Mouse (Mus musculus) MEL (cell line): ENCODE data around the gene Msi2. TPM values are rescaled to one million over a fixed set of nuclear protein-coding genes. Genes with fewer than 3 reads are reported as not detected.

Experiments used
- DNase-seq: peaks from one replicate; pipeline ENCODE4 v3.0.0; 2011; ENCODE audit warnings: low read depth, low spot score
- H3K27ac ChIP-seq: 2 replicates; pipeline ENCODE4 v1.5.1; 2012; ENCODE audit warnings: low read depth, mild to moderate bottlenecking, control low read depth, low read length, moderate library complexity; ENCODE audit not compliant: control insufficient read depth
- H3K27me3 ChIP-seq, 2 experiments: fragments of 150-350 bp in 1 of 2; sonication (generic) in 1 of 2; 2 replicates each; pipeline ENCODE4 v1.6.1; 2012; ENCODE audit warnings: low read length in 2 of 2, mild to moderate bottlenecking in 2 of 2, improper control_type of control experiment in 1 of 2, moderate library complexity in 1 of 2; ENCODE audit not compliant: insufficient read depth in 2 of 2, control insufficient read depth in 1 of 2
- H3K36me3 ChIP-seq, 2 experiments: 2 replicates each; pipeline ENCODE4 v1.6.1; 2012 to 2014; ENCODE audit warnings: low read length in 2 of 2, improper control_type of control experiment in 1 of 2, inconsistent platforms in 1 of 2, mild to moderate bottlenecking in 1 of 2; ENCODE audit not compliant: insufficient read depth in 2 of 2, control insufficient read depth in 1 of 2
- H3K4me1 ChIP-seq, 2 experiments: fragments of 150-350 bp in 1 of 2; sonication (generic) in 1 of 2; 2 replicates each; pipeline ENCODE4 v1.6.1; 2012; ENCODE audit warnings: low read length in 2 of 2, improper control_type of control experiment in 1 of 2, mild to moderate bottlenecking in 1 of 2; ENCODE audit not compliant: insufficient read depth in 2 of 2, control insufficient read depth in 1 of 2
- H3K4me3 ChIP-seq, 2 experiments: fragments of 150-350 bp in 1 of 2; sonication (generic) in 1 of 2; 2 replicates each; pipeline ENCODE4 v1.5.1; 2012; ENCODE audit warnings: low read depth in 2 of 2, low read length in 2 of 2, mild to moderate bottlenecking in 2 of 2, moderate library complexity in 2 of 2, control low read depth in 1 of 2, improper control_type of control experiment in 1 of 2; ENCODE audit not compliant: control insufficient read depth in 1 of 2, insufficient read depth in 1 of 2
- H3K79me2 ChIP-seq: 2 replicates; pipeline ENCODE4 v1.6.1; 2012; ENCODE audit warnings: mild to moderate bottlenecking, low read length, moderate library complexity; ENCODE audit not compliant: control insufficient read depth, poor library complexity, insufficient read depth
- H3K9ac ChIP-seq: 2 replicates; pipeline ENCODE4 v1.6.1; 2012; ENCODE audit warnings: low read depth, mild to moderate bottlenecking, control low read depth, low read length, moderate library complexity; ENCODE audit not compliant: control insufficient read depth, poor library complexity, severe bottlenecking
- H3K9me3 ChIP-seq: fragments of 150-350 bp; sonication (generic); replicated peaks from 2 replicates; pipeline ENCODE4 v1.6.1; 2012; ENCODE audit warnings: mild to moderate bottlenecking, low read length, improper control_type of control experiment, moderate library complexity; ENCODE audit not compliant: insufficient read depth
- BHLHE40 ChIP-seq: IDR thresholded peaks from 2 replicates; pipeline ENCODE4 v1.6.1; 2012; ENCODE audit warnings: low read depth, mild to moderate bottlenecking, inconsistent platforms, low read length, improper control_type of control experiment, borderline replicate concordance
- CHD2 ChIP-seq: IDR thresholded peaks from 2 replicates; pipeline ENCODE4 v1.6.1; 2011; ENCODE audit warnings: low read length, improper control_type of control experiment
- E2F4 ChIP-seq: IDR thresholded peaks from 2 replicates; pipeline ENCODE4 v1.6.1; 2011; ENCODE audit warnings: low read depth, low read length, improper control_type of control experiment, borderline replicate concordance
- ELF1 ChIP-seq: IDR thresholded peaks from 2 replicates; pipeline ENCODE4 v1.6.1; 2014; ENCODE audit warnings: low read depth, mild to moderate bottlenecking, inconsistent platforms, low read length, improper control_type of control experiment, moderate library complexity
- ETS1 ChIP-seq: IDR thresholded peaks from 2 replicates; pipeline ENCODE4 v1.6.1; 2012; ENCODE audit warnings: low read depth, mild to moderate bottlenecking, inconsistent platforms, low read length, improper control_type of control experiment, moderate library complexity
- GABPA ChIP-seq: IDR thresholded peaks from 2 replicates; pipeline ENCODE4 v1.6.1; 2012; ENCODE audit warnings: low read depth, mild to moderate bottlenecking, inconsistent platforms, low read length, improper control_type of control experiment, moderate library complexity
- HCFC1 ChIP-seq: IDR thresholded peaks from 2 replicates; pipeline ENCODE4 v1.6.1; 2012; ENCODE audit warnings: low read depth, mild to moderate bottlenecking, inconsistent platforms, low read length, improper control_type of control experiment, moderate library complexity
- MAFK ChIP-seq: IDR thresholded peaks from 2 replicates; pipeline ENCODE4 v1.6.1; 2011; ENCODE audit warnings: low read depth, mild to moderate bottlenecking, low read length, improper control_type of control experiment, borderline replicate concordance
- MAZ ChIP-seq: IDR thresholded peaks from 2 replicates; pipeline ENCODE4 v1.6.1; 2012; ENCODE audit warnings: low read depth, mild to moderate bottlenecking, inconsistent platforms, low read length, improper control_type of control experiment
- MEF2A ChIP-seq: IDR thresholded peaks from 2 replicates; pipeline ENCODE4 v1.6.1; 2014; ENCODE audit warnings: low read depth, mild to moderate bottlenecking, inconsistent platforms, low read length, improper control_type of control experiment; ENCODE audit not compliant: poor library complexity, insufficient replicate concordance, severe bottlenecking; ENCODE audit errors: extremely low read depth
- MYC ChIP-seq: IDR thresholded peaks from 2 replicates; pipeline ENCODE4 v1.6.1; 2011; ENCODE audit warnings: low read depth, mild to moderate bottlenecking, low read length, improper control_type of control experiment, moderate library complexity
- NELFE ChIP-seq: IDR thresholded peaks from 2 replicates; pipeline ENCODE4 v1.6.1; 2011; ENCODE audit warnings: low read depth, low read length, improper control_type of control experiment
- NRF1 ChIP-seq: IDR thresholded peaks from 2 replicates; pipeline ENCODE4 v1.6.1; 2014; ENCODE audit warnings: low read depth, mild to moderate bottlenecking, inconsistent platforms, low read length, improper control_type of control experiment, moderate library complexity; ENCODE audit not compliant: poor library complexity, insufficient read depth, severe bottlenecking
- POLR2A ChIP-seq, 2 experiments: IDR thresholded peaks; 2 replicates each; pipeline ENCODE4 v1.6.1; 2011 to 2012; ENCODE audit warnings: low read length in 2 of 2, mild to moderate bottlenecking in 2 of 2, control low read depth in 1 of 2, improper control_type of control experiment in 1 of 2, low read depth in 1 of 2, moderate library complexity in 1 of 2; ENCODE audit not compliant: control insufficient read depth in 1 of 2, insufficient read depth in 1 of 2, poor library complexity in 1 of 2
- POLR2AphosphoS2 ChIP-seq: IDR thresholded peaks from 2 replicates; pipeline ENCODE4 v1.6.1; 2011; ENCODE audit warnings: low read length, improper control_type of control experiment
- RAD21 ChIP-seq: IDR thresholded peaks from 2 replicates; pipeline ENCODE4 v1.6.1; 2011; ENCODE audit warnings: mild to moderate bottlenecking, low read depth, low read length, improper control_type of control experiment
- RCOR1 ChIP-seq: IDR thresholded peaks from 2 replicates; pipeline ENCODE4 v1.6.1; 2012; ENCODE audit warnings: low read depth, mild to moderate bottlenecking, inconsistent platforms, low read length, improper control_type of control experiment
- SIN3A ChIP-seq: IDR thresholded peaks from 2 replicates; pipeline ENCODE4 v1.6.1; 2012; ENCODE audit warnings: low read length, improper control_type of control experiment, inconsistent platforms
- TAL1 ChIP-seq: IDR thresholded peaks from 2 replicates; pipeline ENCODE4 v1.6.1; 2012; ENCODE audit warnings: mild to moderate bottlenecking, inconsistent platforms, low read length, moderate library complexity, mixed read lengths
- TCF12 ChIP-seq: IDR thresholded peaks from 2 replicates; pipeline ENCODE4 v1.6.1; 2014; ENCODE audit warnings: low read depth, mild to moderate bottlenecking, inconsistent platforms, low read length, improper control_type of control experiment, moderate library complexity
- UBTF ChIP-seq: IDR thresholded peaks from 2 replicates; pipeline ENCODE4 v1.6.1; 2012; ENCODE audit warnings: low read depth, mild to moderate bottlenecking, inconsistent platforms, low read length, improper control_type of control experiment, moderate library complexity, borderline replicate concordance; ENCODE audit not compliant: insufficient read depth
- ZC3H11A ChIP-seq: IDR thresholded peaks from 2 replicates; pipeline ENCODE4 v1.6.1; 2012; ENCODE audit warnings: low read depth, mild to moderate bottlenecking, inconsistent platforms, low read length, improper control_type of control experiment
- ZKSCAN1 ChIP-seq: IDR thresholded peaks from 2 replicates; pipeline ENCODE4 v1.6.1; 2012; ENCODE audit warnings: low read depth, mild to moderate bottlenecking, inconsistent platforms, low read length, improper control_type of control experiment, moderate library complexity
- ZMIZ1 ChIP-seq: IDR thresholded peaks from 2 replicates; pipeline ENCODE4 v1.6.1; 2012; ENCODE audit warnings: low read depth, mild to moderate bottlenecking, inconsistent platforms, low read length, improper control_type of control experiment, moderate library complexity
- polyA plus RNA-seq, 2 experiments: library from polyadenylated mRNA; stranded (reverse) in 1 of 2; unstranded in 1 of 2; fragments of >175 nt in 1 of 2; fragments of >200 nt in 1 of 2; gene quantifications; 2 replicates each; pipeline versions ENCODE4 v1.2.1 to v1.2.4; 2012; ENCODE audit warnings: low replicate concordance in 2 of 2, low read depth in 1 of 2; ENCODE audit not compliant: insufficient read length in 2 of 2, insufficient read depth in 1 of 2, missing spikeins in 1 of 2
- total RNA-seq: library from RNA; depleted of rRNA; stranded (reverse); fragments of 300-350 nt; gene quantifications from 2 replicates; pipeline ENCODE4 v1.2.3, GENCODE M21; 2012

Gene Msi2
- total and polyA plus RNA-seq, 3 experiments = 16.2 to 29.7 TPM; not detected in 1

DNA sequence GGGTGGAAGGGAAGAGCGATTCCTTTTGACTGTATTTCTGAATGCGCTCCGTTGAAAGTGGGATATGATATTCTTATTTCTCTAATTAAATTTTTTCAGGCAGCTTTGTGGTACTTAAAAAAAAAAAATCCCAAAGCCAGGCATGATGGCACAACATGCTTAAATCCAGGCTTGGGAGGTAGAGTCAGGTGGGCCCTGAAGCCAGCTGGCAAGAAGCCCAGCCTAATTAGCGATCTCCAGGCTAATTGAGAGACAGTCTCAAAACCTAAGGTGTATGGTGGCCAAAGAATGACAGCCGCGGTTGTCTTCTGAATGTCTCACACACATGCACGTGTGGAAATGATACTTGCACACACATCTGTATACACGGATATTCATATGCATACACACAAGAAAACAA lies 41.2 kb upstream of the Msi2 start:
- TF ChIP-seq MYC (no peak), GABPA (no peak), E2F4 (no peak), MAZ (no peak), ZKSCAN1 (no peak), ELF1 (no peak), CHD2 (no peak), POLR2AphosphoS2 (no peak), HCFC1 (no peak)
- H3K27ac ChIP-seq = no peak overlapping the region
- DNase-seq = no peak
- H3K27me3 ChIP-seq = peaks cover 2 to 9% of the 10 kb centered on the region in 2 experiments; a peak in 3 of 4 replicates
- H3K4me1 ChIP-seq = no peaks in the 10 kb centered on the region
- no peaks in the 10 kb centered on the region for H3K9me3 ChIP-seq
- no peaks in the 10 kb centered on the region for H3K79me2 ChIP-seq
- H3K36me3 ChIP-seq = no peaks in the 10 kb centered on the region
- H3K9ac ChIP-seq = no peak overlapping the region
- no peak overlapping the region for H3K4me3 ChIP-seq

GRCm38 (mm10) chr11:88758402-88758801 lies 40.1 kb upstream of the Msi2 start:
- Histone ChIP-seq H3K27ac (no peak overlapping the region), H3K79me2 (no peaks in the 10 kb centered on the region), H3K4me1 (no peaks in the 10 kb centered on the region), H3K9me3 (no peaks in the 10 kb centered on the region), H3K9ac (no peak overlapping the region), H3K27me3 (peaks cover 2 to 8% of the 10 kb centered on the region in 2 experiments; a peak in 3 of 4 replicates), H3K36me3 (no peaks in the 10 kb centered on the region), H3K4me3 (no peak overlapping the region)
- TF ChIP-seq NELFE (no peak), NRF1 (no peak), ZKSCAN1 (no peak), ZC3H11A (no peak), MEF2A (no peak), MAFK (no peak), TCF12 (no peak)
- DNase-seq = no peak

DNA sequence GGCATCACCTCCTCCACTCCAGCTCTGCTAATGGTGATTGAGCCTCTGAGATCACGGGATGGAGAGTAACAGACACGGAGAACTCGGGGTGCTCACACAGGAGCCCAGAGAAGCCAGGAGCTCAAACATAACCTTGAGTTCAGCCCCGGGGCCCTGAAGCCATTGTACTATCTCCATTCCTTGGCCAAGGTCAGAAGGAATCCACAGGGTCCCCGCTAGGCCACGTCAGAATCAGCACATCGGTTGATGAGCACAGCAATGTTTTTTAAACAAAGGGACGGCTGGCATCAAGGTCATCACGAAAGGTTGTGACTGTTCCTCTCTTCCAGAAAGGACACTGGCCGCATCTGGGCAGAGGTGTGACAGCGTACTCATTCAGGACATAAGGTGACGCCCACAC lies 27.0 kb upstream of the Msi2 start:
- no peaks in the 10 kb centered on the region for H3K4me1 ChIP-seq
- no peak for DNase-seq
- H3K9ac ChIP-seq = no peak overlapping the region
- no peak overlapping the region for H3K27ac ChIP-seq
- no peaks in the 10 kb centered on the region for H3K36me3 ChIP-seq
- H3K27me3 ChIP-seq = peaks cover 18 to 19% of the 10 kb centered on the region in 2 experiments
- no peak for TF ChIP-seq ZMIZ1
- TF ChIP-seq RCOR1 = no peak
- no peak for TF ChIP-seq SIN3A
- no peak for TF ChIP-seq ZKSCAN1
- no peak for TF ChIP-seq CHD2
- no peak for TF ChIP-seq POLR2A (IDR thresholded peaks at IDR 0.05; ENCODE audit: control insufficient read depth in 1 of 2, insufficient read depth in 1 of 2, low read depth in 1 of 2, low read length in 2 of 2, poor library complexity in 1 of 2)
- TF ChIP-seq BHLHE40 = no peak
- TF ChIP-seq GABPA = no peak
- no peak for TF ChIP-seq TAL1
- no peak for TF ChIP-seq ETS1
- no peak for TF ChIP-seq UBTF
- no peak for TF ChIP-seq RAD21
- no peaks in the 10 kb centered on the region for H3K9me3 ChIP-seq
- H3K4me3 ChIP-seq = no peak overlapping the region
- no peaks in the 10 kb centered on the region for H3K79me2 ChIP-seq
